Mouse (Mus musculus) small intestine, adult 2 months (tissue): ENCODE measurements around the gene Cmip.

Experiments
- CTCF ChIP-seq: fragments of 200-500 bp; IDR thresholded peaks from 2 replicates; pipeline ENCODE4 v1.5.1; 2012; ENCODE audit warnings: low read depth, mild to moderate bottlenecking, control low read depth, inconsistent platforms, low read length, moderate library complexity, mixed read lengths; ENCODE audit not compliant: insufficient replicate concordance, insufficient read length; ENCODE audit errors: extremely low read depth
- POLR2A ChIP-seq: fragments of 200-500 bp; IDR thresholded peaks from 2 replicates; pipeline ENCODE4 v1.6.1; 2012; ENCODE audit warnings: low read depth, mild to moderate bottlenecking, control low read depth, inconsistent platforms, low read length, moderate library complexity

DNA sequence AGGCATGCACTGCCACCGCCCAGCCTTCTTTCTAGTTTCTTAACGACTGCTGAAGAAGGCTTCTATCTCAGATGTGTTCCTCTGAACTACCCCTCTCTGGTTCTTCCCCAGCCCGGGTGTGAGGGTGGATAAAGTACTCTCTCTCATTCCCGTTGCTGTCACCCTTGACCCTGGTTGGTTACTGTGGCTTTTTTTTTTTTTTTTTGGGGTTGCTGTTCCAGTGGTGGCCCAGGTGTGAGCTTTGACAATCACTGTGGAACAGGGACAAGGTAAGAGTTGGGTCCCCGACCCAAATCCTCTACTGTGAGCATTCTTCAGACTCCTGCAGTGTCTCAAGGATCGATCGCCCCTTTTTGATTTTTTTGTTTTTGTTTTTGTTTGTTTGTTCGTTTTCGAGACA is 214.8 kb downstream of the Cmip start:
- TF ChIP-seq CTCF (no peak), POLR2A (no peak)
